Mouse (Mus musculus) limb, embryonic 15.5 days (tissue): ENCODE data around the gene Ptger1. TPM values are rescaled to one million over a fixed set of nuclear protein-coding genes. Genes with fewer than 3 reads are reported as not detected.

Experiments
- ATAC-seq: fragments of 200-750 bp; cut with Nextera tagmentation; 2 replicates; pipeline ENCODE4 v1.8.0; 2017; ENCODE audit warnings: low read depth, moderate TSS enrichment; ENCODE audit not compliant: insufficient number of reproducible peaks, low FRiP score, low TSS enrichment
- H3K27ac ChIP-seq: fragments of 300-500 bp; sonication (generic); 2 replicates; pipeline ENCODE4 v1.5.1; 2015; ENCODE audit warnings: moderate library complexity, mild to moderate bottlenecking, inconsistent platforms
- H3K27me3 ChIP-seq: fragments of 300-500 bp; sonication (generic); 2 replicates; pipeline ENCODE4 v1.6.1; 2015; ENCODE audit warnings: inconsistent platforms
- H3K36me3 ChIP-seq: fragments of 300-500 bp; sonication (generic); 2 replicates; pipeline ENCODE4 v1.6.1; 2015; ENCODE audit warnings: inconsistent platforms
- H3K4me1 ChIP-seq: fragments of 300-500 bp; sonication (generic); 2 replicates; pipeline ENCODE4 v1.6.1; 2015; ENCODE audit warnings: inconsistent platforms
- H3K4me2 ChIP-seq: fragments of 300-500 bp; sonication (generic); 2 replicates; pipeline ENCODE4 v1.6.1; 2015; ENCODE audit warnings: mild to moderate bottlenecking, inconsistent platforms
- H3K4me3 ChIP-seq: fragments of 300-500 bp; sonication (generic); 2 replicates; pipeline ENCODE4 v1.5.1; 2015; ENCODE audit warnings: mild to moderate bottlenecking, inconsistent platforms
- H3K9ac ChIP-seq: fragments of 300-500 bp; sonication (generic); 2 replicates; pipeline ENCODE4 v1.6.1; 2015; ENCODE audit warnings: inconsistent platforms
- H3K9me3 ChIP-seq: fragments of 300-500 bp; sonication (generic); 2 replicates; pipeline ENCODE4 v1.6.1; 2016; ENCODE audit warnings: inconsistent platforms
- WGBS: fragments of 180-500 bp; shearing (Covaris S2); methylation state at CpG from one replicate; pipeline ENCODE4 v1.1.7; 2015; 5-methylcytosine and 5-hydroxymethylcytosine counted together
- polyA plus RNA-seq: library from polyadenylated mRNA; unstranded; fragments of >200 nt; fragmentation: Nextera tagmentation; extraction: Ambion mirVana; gene quantifications from 2 replicates; pipeline ENCODE4 v1.2.1, GENCODE M21; 2015

Ptger1 gene
- polyA plus RNA-seq, 1 experiment from 2014 or later, result 0.95 TPM

- no peak overlapping the region for H3K9ac ChIP-seq
- no peak for ATAC-seq
- H3K27me3 ChIP-seq, result no peaks in the 10 kb centered on the region
- 8% methylated on average over 8 of the region's 8 CpGs for WGBS
- peak overlapping the region; percentile 22; the same call in 1 of the 2 replicates for H3K4me3 ChIP-seq
- H3K36me3 ChIP-seq, result peaks cover 30% of the 10 kb centered on the region; the same call in 1 of the 2 replicates
- peaks cover 54% of the 10 kb centered on the region for H3K4me1 ChIP-seq
- H3K9me3 ChIP-seq, result no peaks in the 10 kb centered on the region
- H3K4me2 ChIP-seq, result peak overlapping the region; percentile 36
- H3K27ac ChIP-seq, result peak overlapping the region; percentile 67
These were observed 5.9 kb upstream of the Ptger1 start for GRCm38 (mm10) chr8:83660545-83660944.

- 9% methylated on average over 22 of the region's 22 CpGs for WGBS
- no peaks in the 10 kb centered on the region for H3K27me3 ChIP-seq
- ATAC-seq, result no peak
- peak overlapping the region; percentile 22 for H3K4me3 ChIP-seq
- peak overlapping the region; percentile 67 for H3K27ac ChIP-seq
- no peaks in the 10 kb centered on the region for H3K9me3 ChIP-seq
- peaks cover 60% of the 10 kb centered on the region for H3K4me1 ChIP-seq
- peaks cover 26% of the 10 kb centered on the region; the same call in 1 of the 2 replicates for H3K36me3 ChIP-seq
- no peak overlapping the region for H3K9ac ChIP-seq
- peak overlapping the region; percentile 36 for H3K4me2 ChIP-seq
These were observed 5.3 kb upstream of the Ptger1 start for GRCm38 (mm10) chr8:83660995-83661680.

GRCm38 (mm10) chr8:83662421-83662826 is 4.1 kb upstream of the Ptger1 start:
- no peak for ATAC-seq
- Histone ChIP-seq H3K27me3 (no peaks in the 10 kb centered on the region), H3K9me3 (no peaks in the 10 kb centered on the region), H3K4me3 (no peak overlapping the region), H3K4me1 (peaks cover 72% of the 10 kb centered on the region), H3K27ac (peak overlapping the region; percentile 72), H3K4me2 (peak overlapping the region; percentile 10; the same call in 1 of the 2 replicates), H3K9ac (no peak overlapping the region), H3K36me3 (peaks cover 22% of the 10 kb centered on the region; the same call in 1 of the 2 replicates)
- WGBS, result 8% methylated on average over 4 of the region's 4 CpGs

GRCm38 (mm10) chr8:83664096-83664495 is 2.4 kb upstream of the Ptger1 start:
- Histone ChIP-seq H3K4me1 (peaks cover 87% of the 10 kb centered on the region), H3K4me3 (no peak overlapping the region), H3K4me2 (no peak overlapping the region), H3K9ac (no peak overlapping the region), H3K27me3 (no peaks in the 10 kb centered on the region), H3K9me3 (no peaks in the 10 kb centered on the region), H3K27ac (no peak overlapping the region), H3K36me3 (peaks cover 19% of the 10 kb centered on the region; the same call in 1 of the 2 replicates)
- no peak for ATAC-seq
- WGBS, result 87% methylated on average over 13 of the region's 13 CpGs

- Histone ChIP-seq H3K9ac (no peak overlapping the region), H3K27ac (peak overlapping the region; percentile 77), H3K4me1 (peaks cover 82% of the 10 kb centered on the region)
These were observed 1.4 kb upstream of the Ptger1 start for GRCm38 (mm10) chr8:83664931-83665625.

GRCm38 (mm10) chr8:83666866-83667234 is 372 bp downstream of the Ptger1 start:
- Histone ChIP-seq H3K9ac (no peak overlapping the region), H3K36me3 (peaks cover 46% of the 10 kb centered on the region), H3K27ac (peak overlapping the region; percentile 77), H3K4me2 (peak overlapping the region; percentile 24), H3K4me1 (peaks cover 64% of the 10 kb centered on the region), H3K9me3 (no peaks in the 10 kb centered on the region), H3K4me3 (0 out of 2 replicates have a peak overlapping the region, but pooled peaks have one; percentile 6), H3K27me3 (no peaks in the 10 kb centered on the region)
- no peak for ATAC-seq
- 94% methylated on average over 3 of the region's 3 CpGs for WGBS

More at GRCm38 (mm10) chr8:83664931-83665625, 1.4 kb upstream of the Ptger1 start:
- Histone ChIP-seq H3K27me3 (no peaks in the 10 kb centered on the region), H3K36me3 (peaks cover 28% of the 10 kb centered on the region; the same call in 1 of the 2 replicates), H3K9me3 (no peaks in the 10 kb centered on the region), H3K4me2 (no peak overlapping the region), H3K4me3 (no peak overlapping the region)
- ATAC-seq, result no peak
- WGBS, result 12% methylated on average over 2 of the region's 2 CpGs

- Histone ChIP-seq H3K9ac (no peak overlapping the region), H3K4me2 (peak overlapping the region; percentile 82), H3K36me3 (peaks cover 53% of the 10 kb centered on the region)
These were observed 1.0 kb downstream of the Ptger1 start for GRCm38 (mm10) chr8:83667526-83667925.

GRCm38 (mm10) chr8:83668010-83668916 is 1.8 kb downstream of the Ptger1 start:
- Histone ChIP-seq H3K9ac (peak overlapping the region; percentile 31), H3K4me2 (peak overlapping the region; percentile 82), H3K4me3 (peak overlapping the region; percentile 43), H3K27me3 (no peaks in the 10 kb centered on the region), H3K27ac (peak overlapping the region; percentile 54), H3K9me3 (no peaks in the 10 kb centered on the region), H3K36me3 (peaks cover 54% of the 10 kb centered on the region), H3K4me1 (peaks cover 52% of the 10 kb centered on the region)
- ATAC-seq, result no peak
- 22% methylated on average over 80 of the region's 80 CpGs for WGBS

More at GRCm38 (mm10) chr8:83667526-83667925, 1.0 kb downstream of the Ptger1 start:
- ATAC-seq, result no peak
- Histone ChIP-seq H3K27ac (no peak overlapping the region; the same call in 1 of the 2 replicates), H3K9me3 (no peaks in the 10 kb centered on the region), H3K4me3 (peak overlapping the region; percentile 43; the same call in 1 of the 2 replicates), H3K4me1 (peaks cover 57% of the 10 kb centered on the region), H3K27me3 (no peaks in the 10 kb centered on the region)
- WGBS, result 82% methylated on average over 10 of the region's 10 CpGs

GRCm38 (mm10) chr8:83669013-83669412 is 2.5 kb downstream of the Ptger1 start:
- peaks cover 48% of the 10 kb centered on the region for H3K4me1 ChIP-seq

GRCm38 (mm10) chr8:83672936-83673335 is 6.5 kb downstream of the Ptger1 start:
- Histone ChIP-seq H3K27me3 (no peaks in the 10 kb centered on the region), H3K9me3 (no peaks in the 10 kb centered on the region), H3K36me3 (peaks cover 69% of the 10 kb centered on the region), H3K27ac (no peak overlapping the region), H3K4me2 (no peak overlapping the region), H3K4me3 (no peak overlapping the region), H3K4me1 (peaks cover 9% of the 10 kb centered on the region), H3K9ac (no peak overlapping the region)
- ATAC-seq, result no peak
- 63% methylated on average over 5 of the region's 5 CpGs for WGBS

More at GRCm38 (mm10) chr8:83669013-83669412, 2.5 kb downstream of the Ptger1 start:
- WGBS, result 77% methylated on average over 16 of the region's 16 CpGs
- H3K4me2 ChIP-seq, result peak overlapping the region; percentile 82; the same call in 1 of the 2 replicates
- H3K27ac ChIP-seq, result no peak overlapping the region
- H3K27me3 ChIP-seq, result no peaks in the 10 kb centered on the region
- peaks cover 53% of the 10 kb centered on the region for H3K36me3 ChIP-seq
- no peak overlapping the region for H3K9ac ChIP-seq
- peak overlapping the region; percentile 43; the same call in 1 of the 2 replicates for H3K4me3 ChIP-seq
- H3K9me3 ChIP-seq, result no peaks in the 10 kb centered on the region
- no peak for ATAC-seq

GRCm38 (mm10) chr8:83674497-83674896 is 8.0 kb downstream of the Ptger1 start:
- Histone ChIP-seq H3K27ac (no peak overlapping the region), H3K4me1 (no peaks in the 10 kb centered on the region), H3K9ac (no peak overlapping the region), H3K4me3 (no peak overlapping the region), H3K4me2 (no peak overlapping the region), H3K9me3 (no peaks in the 10 kb centered on the region), H3K27me3 (no peaks in the 10 kb centered on the region), H3K36me3 (peaks cover 79% of the 10 kb centered on the region)
- ATAC-seq, result no peak
- WGBS, result 82% methylated on average over 5 of the region's 5 CpGs
